Mouse (Mus musculus): Measurements from ENCODE around the gene Tinagl1. TPM values are rescaled to one million over a fixed set of nuclear protein-coding genes. Genes with fewer than 3 reads are reported as not detected.

The Tinagl1 gene
- total RNA-seq, 2 experiments from 2014 or later, result 9.1 to 11.7 TPM

DNA sequence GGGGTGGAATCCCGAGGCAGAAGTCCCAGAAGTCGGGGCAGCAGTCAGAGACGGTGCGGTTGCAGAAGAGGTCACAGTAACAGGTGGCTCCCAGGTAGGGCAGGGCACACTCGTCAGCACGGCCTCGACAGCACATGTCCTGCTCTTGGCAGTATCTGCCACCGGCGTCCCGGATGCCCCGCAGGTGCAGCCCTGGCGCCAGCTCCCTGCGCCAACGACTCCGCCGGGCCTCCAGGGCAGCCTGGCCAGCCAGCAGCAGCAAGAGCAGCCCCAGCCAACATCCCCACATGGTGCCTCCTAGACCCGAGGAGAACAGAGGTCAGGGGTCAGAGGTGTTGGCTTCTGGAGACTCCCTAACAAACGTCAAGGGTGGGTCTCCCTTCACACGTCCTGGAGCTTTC, 1.0 kb downstream of the Tinagl1 start:
- Histone ChIP-seq H3K4me3 (peak overlapping the region; percentile 23), H3K27ac (peak overlapping the region; percentile 62; the same call in 1 of the 2 replicates)
- TF ChIP-seq CTCF (conservative IDR thresholded peaks at IDR 0.05), result no peak
- DNase-seq (ENCODE audit: low spot score in 2 of 2), result no peak

GRCm38 (mm10) chr4:130173060-130173822, 1.7 kb downstream of the Tinagl1 start:
- no peak for TF ChIP-seq CTCF (conservative IDR thresholded peaks at IDR 0.05)
- Histone ChIP-seq H3K27ac (peak overlapping the region; percentile 62; the same call in 1 of the 2 replicates), H3K4me3 (peak overlapping the region; percentile 23)
- no peak for DNase-seq (ENCODE audit: low spot score in 2 of 2)

DNA sequence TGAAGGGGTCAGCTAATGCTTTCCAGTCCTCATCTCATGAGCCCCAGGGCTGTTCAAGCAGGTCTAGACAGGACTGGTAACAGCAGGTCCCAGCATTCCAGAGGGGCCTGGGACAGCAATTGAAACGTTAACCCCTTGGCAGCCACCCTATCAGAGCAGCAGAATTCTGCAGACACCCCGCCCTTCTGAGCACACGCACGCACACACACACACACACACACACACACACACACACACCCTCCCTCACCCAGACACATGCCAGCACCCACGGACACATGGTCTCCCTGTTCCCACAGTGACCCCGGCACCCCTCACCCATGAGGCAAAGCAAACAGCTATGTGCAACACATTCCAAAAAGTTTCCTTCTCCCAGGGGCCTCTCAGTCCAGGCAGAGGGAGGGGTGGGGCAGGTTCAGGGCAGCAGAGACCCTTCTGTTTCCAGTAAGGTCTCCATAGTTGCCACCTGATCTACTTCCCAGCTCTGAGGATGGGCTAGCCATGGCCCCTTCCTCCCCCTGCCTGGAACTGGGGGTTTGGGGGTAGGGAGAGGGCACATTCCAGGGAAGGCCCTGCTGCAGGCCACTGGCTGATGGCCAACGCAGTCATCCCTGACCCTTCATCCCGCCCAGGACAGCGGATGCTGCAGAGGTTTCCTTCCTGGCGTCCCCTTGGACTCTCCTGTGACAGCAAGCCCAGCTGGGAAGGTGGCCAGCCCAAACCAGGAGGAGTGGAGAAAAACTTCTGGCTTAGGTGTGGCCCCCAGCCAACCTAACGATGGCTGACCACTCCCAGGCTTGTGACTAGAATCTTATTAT, 2.8 kb downstream of the Tinagl1 start:
- no peak for TF ChIP-seq CTCF (conservative IDR thresholded peaks at IDR 0.05)
- no peak overlapping the region for H3K27ac ChIP-seq
- no peak overlapping the region for H3K4me3 ChIP-seq
- DNase-seq (ENCODE audit: low spot score in 2 of 2), result no peak

DNA sequence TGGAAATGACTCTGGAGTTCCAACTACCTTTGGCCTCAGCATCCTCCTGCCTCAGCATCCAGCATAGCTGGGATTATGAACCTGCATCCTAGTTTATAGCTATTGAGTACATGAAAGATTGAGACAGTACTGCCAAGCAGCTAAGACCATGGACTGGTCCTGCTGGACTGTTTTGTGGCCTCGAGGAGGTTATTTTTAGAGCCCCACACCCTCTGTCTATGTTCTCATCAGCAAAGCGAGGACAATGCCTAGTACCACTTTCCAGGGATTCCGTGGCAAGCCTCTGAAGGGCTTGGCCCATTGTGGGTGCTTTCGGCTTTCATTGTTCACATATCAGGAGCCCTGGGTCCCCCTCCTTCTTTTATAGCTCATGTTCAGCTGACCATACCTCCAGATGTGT, 4.6 kb downstream of the Tinagl1 start:
- no peak for DNase-seq (ENCODE audit: low spot score in 2 of 2)
- no peak overlapping the region for H3K27ac ChIP-seq

GRCm38 (mm10) chr4:130169411-130169971, 5.4 kb downstream of the Tinagl1 start:
- Histone ChIP-seq H3K4me3 (no peak overlapping the region), H3K27ac (peak overlapping the region; percentile 53; the same call in 1 of the 2 replicates)
- TF ChIP-seq CTCF (conservative IDR thresholded peaks at IDR 0.05), result no peak
- no peak for DNase-seq (ENCODE audit: low spot score in 2 of 2)

More for the DNA sequence above, 4.6 kb downstream of the Tinagl1 start:
- no peak overlapping the region for H3K4me3 ChIP-seq
- no peak for TF ChIP-seq CTCF (conservative IDR thresholded peaks at IDR 0.05)

- Histone ChIP-seq H3K27ac (peak overlapping the region; percentile 53), H3K4me3 (no peak overlapping the region; the same call in 1 of the 2 replicates)
- no peak for DNase-seq (ENCODE audit: low spot score in 2 of 2)
- TF ChIP-seq CTCF (conservative IDR thresholded peaks at IDR 0.05), result no peak
Observed at GRCm38 (mm10) chr4:130168280-130169183, 6.4 kb downstream of the Tinagl1 start.

DNA sequence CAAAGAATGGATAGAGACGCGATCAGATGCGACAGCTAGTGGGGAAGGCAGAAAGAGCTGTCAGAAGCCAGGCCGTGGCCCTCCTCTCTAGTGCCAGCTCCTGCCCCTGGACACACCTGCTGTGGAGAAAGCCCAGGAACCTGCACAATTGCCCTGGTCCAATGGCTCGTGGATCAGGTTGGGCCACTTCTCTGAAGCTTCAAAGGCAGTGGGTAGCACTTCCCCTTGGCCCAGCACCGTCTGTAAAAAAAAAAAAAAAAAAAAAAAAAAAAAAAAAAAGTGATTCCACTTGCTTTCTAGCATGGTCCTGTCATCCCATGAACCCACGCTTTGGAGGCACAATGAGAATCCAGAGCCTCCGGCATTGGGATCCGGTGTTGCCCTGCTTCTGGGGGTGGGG, 7.1 kb downstream of the Tinagl1 start:
- no peak for DNase-seq (ENCODE audit: low spot score in 2 of 2)
- TF ChIP-seq CTCF (conservative IDR thresholded peaks at IDR 0.05), result no peak
- H3K4me3 ChIP-seq, result no peak overlapping the region; the same call in 1 of the 2 replicates
- H3K27ac ChIP-seq, result no peak overlapping the region; the same call in 1 of the 2 replicates

DNA sequence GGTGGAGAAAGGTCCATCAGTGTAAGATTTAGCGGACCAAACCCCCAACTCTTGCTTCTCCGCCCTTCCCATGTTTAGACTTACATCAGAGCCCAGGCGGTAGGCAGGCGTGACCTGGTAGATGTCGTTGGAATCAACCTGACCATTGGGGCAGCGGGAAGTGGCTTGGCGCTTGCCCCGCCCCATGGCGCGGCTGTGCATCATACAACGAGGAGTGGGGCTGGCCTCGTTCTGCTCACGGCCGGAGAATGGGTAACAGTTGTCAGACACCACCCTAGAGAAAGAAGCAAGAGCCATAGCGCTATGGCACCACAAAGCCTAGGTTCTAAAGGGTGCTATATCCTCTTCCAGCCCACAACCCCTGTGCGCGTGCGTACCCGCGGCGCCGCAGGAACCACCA, 7.6 kb downstream of the Tinagl1 start:
- no peak overlapping the region for H3K4me3 ChIP-seq
- H3K27ac ChIP-seq, result no peak overlapping the region; the same call in 1 of the 2 replicates
- DNase-seq (ENCODE audit: low spot score in 2 of 2), result no peak
- TF ChIP-seq CTCF (conservative IDR thresholded peaks at IDR 0.05), result no peak

GRCm38 (mm10) chr4:130166592-130166991, 8.3 kb downstream of the Tinagl1 start:
- no peak for TF ChIP-seq CTCF (conservative IDR thresholded peaks at IDR 0.05)
- DNase-seq (ENCODE audit: low spot score in 2 of 2), result no peak
- peak overlapping the region; percentile 39; the same call in 1 of the 2 replicates for H3K27ac ChIP-seq

GRCm38 (mm10) chr4:130166061-130166460, 8.9 kb downstream of the Tinagl1 start:
- no peak overlapping the region for H3K4me3 ChIP-seq
- H3K27ac ChIP-seq, result no peak overlapping the region; the same call in 1 of the 2 replicates
- TF ChIP-seq CTCF (conservative IDR thresholded peaks at IDR 0.05), result no peak
- DNase-seq (ENCODE audit: low spot score in 2 of 2), result no peak

More at GRCm38 (mm10) chr4:130166592-130166991, 8.3 kb downstream of the Tinagl1 start:
- no peak overlapping the region for H3K4me3 ChIP-seq

DNA sequence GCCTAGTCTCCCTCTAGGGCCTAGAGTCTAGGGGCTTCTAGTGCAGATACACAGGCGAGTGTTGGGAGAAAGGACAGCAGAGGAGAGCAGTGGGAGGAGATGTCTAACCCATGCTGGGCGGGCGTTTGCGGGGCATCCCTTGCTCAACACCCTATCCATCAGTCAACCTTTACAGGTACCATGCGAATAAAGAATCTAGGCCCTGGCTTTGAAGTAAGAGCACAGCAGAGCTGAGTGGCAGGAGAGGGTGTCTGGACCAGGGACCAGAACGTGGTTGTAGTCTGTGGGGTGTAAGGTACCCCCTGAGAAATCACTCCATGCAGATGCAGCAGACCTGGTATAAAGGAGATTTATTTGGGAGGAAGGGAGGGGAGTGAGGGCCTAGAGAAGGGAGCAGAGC, 10.8 kb downstream of the Tinagl1 start:
- no peak for DNase-seq (ENCODE audit: low spot score in 2 of 2)
- Histone ChIP-seq H3K27ac (peak overlapping the region; percentile 64; the same call in 1 of the 2 replicates), H3K4me3 (no peak overlapping the region)
- TF ChIP-seq CTCF (conservative IDR thresholded peaks at IDR 0.05), result no peak

GRCm38 (mm10) chr4:130163391-130163861, 11.5 kb downstream of the Tinagl1 start:
- H3K4me3 ChIP-seq, result no peak overlapping the region; the same call in 1 of the 2 replicates
- DNase-seq (ENCODE audit: low spot score in 2 of 2), result no peak
- H3K27ac ChIP-seq, result peak overlapping the region; percentile 64
- TF ChIP-seq CTCF (conservative IDR thresholded peaks at IDR 0.05), result no peak
